Mouse (Mus musculus): ENCODE data around the gene Lsamp. TPM values are rescaled to one million over a fixed set of nuclear protein-coding genes. Genes with fewer than 3 reads are reported as not detected.

The Lsamp gene
- polyA plus RNA-seq, 1 experiment, result not detected

GRCm38 (mm10) chr16:40878301-40878700 is 894.1 kb downstream of the Lsamp start:
- H3K4me1 ChIP-seq, result no peaks in the 10 kb centered on the region
- TF ChIP-seq FLI1 (IDR thresholded peaks at IDR 0.05; ENCODE audit: low read length) (no peak), GATA1 (IDR thresholded peaks at IDR 0.05; ENCODE audit: borderline replicate concordance, low read length) (no peak)
- H3K4me3 ChIP-seq (replicated peaks), result no peak overlapping the region
- no peaks in the 10 kb centered on the region for H3K9me3 ChIP-seq
- no peaks in the 10 kb centered on the region for H3K36me3 ChIP-seq (replicated peaks; ENCODE audit: low read length)
- H3K27me3 ChIP-seq (replicated peaks), result no peaks in the 10 kb centered on the region

- no peak for TF ChIP-seq GATA1 (IDR thresholded peaks at IDR 0.05; ENCODE audit: borderline replicate concordance, low read length)
- TF ChIP-seq FLI1 (IDR thresholded peaks at IDR 0.05; ENCODE audit: low read length), result no peak
- Histone ChIP-seq H3K9me3 (no peaks in the 10 kb centered on the region), H3K4me3 (replicated peaks) (no peak overlapping the region), H3K4me1 (no peaks in the 10 kb centered on the region), H3K36me3 (replicated peaks; ENCODE audit: low read length) (no peaks in the 10 kb centered on the region), H3K27me3 (replicated peaks) (no peaks in the 10 kb centered on the region)
These were observed 897.8 kb downstream of the Lsamp start for GRCm38 (mm10) chr16:40881942-40882341.

GRCm38 (mm10) chr16:40891338-40891737 is 907.2 kb downstream of the Lsamp start:
- no peak overlapping the region for H3K4me3 ChIP-seq (replicated peaks)
- H3K27me3 ChIP-seq (replicated peaks), result no peaks in the 10 kb centered on the region
- H3K36me3 ChIP-seq (replicated peaks; ENCODE audit: low read length), result no peaks in the 10 kb centered on the region
- H3K9me3 ChIP-seq, result no peaks in the 10 kb centered on the region
- no peak for TF ChIP-seq FLI1 (IDR thresholded peaks at IDR 0.05; ENCODE audit: low read length)
- TF ChIP-seq GATA1 (IDR thresholded peaks at IDR 0.05; ENCODE audit: borderline replicate concordance, low read length), result no peak
- H3K4me1 ChIP-seq, result no peaks in the 10 kb centered on the region

- H3K36me3 ChIP-seq (replicated peaks; ENCODE audit: low read length), result no peaks in the 10 kb centered on the region
- H3K4me3 ChIP-seq (replicated peaks), result no peak overlapping the region
- no peaks in the 10 kb centered on the region for H3K27me3 ChIP-seq (replicated peaks)
- H3K4me1 ChIP-seq, result no peaks in the 10 kb centered on the region
- TF ChIP-seq FLI1 (IDR thresholded peaks at IDR 0.05; ENCODE audit: low read length), result no peak
- H3K9me3 ChIP-seq, result no peaks in the 10 kb centered on the region
These were observed 913.7 kb downstream of the Lsamp start for GRCm38 (mm10) chr16:40897768-40898327.

GRCm38 (mm10) chr16:40907892-40908291 is 923.7 kb downstream of the Lsamp start:
- H3K36me3 ChIP-seq (replicated peaks; ENCODE audit: low read length), result no peaks in the 10 kb centered on the region
- no peaks in the 10 kb centered on the region for H3K4me1 ChIP-seq
- no peaks in the 10 kb centered on the region for H3K9me3 ChIP-seq
- no peaks in the 10 kb centered on the region for H3K27me3 ChIP-seq (replicated peaks)
- no peak overlapping the region for H3K4me3 ChIP-seq (replicated peaks)
- TF ChIP-seq FLI1 (IDR thresholded peaks at IDR 0.05; ENCODE audit: low read length), result no peak
- TF ChIP-seq GATA1 (IDR thresholded peaks at IDR 0.05; ENCODE audit: borderline replicate concordance, low read length), result no peak

GRCm38 (mm10) chr16:40914141-40914540 is 930.0 kb downstream of the Lsamp start:
- Histone ChIP-seq H3K9me3 (no peaks in the 10 kb centered on the region), H3K27me3 (replicated peaks) (no peaks in the 10 kb centered on the region), H3K4me1 (no peaks in the 10 kb centered on the region), H3K36me3 (replicated peaks; ENCODE audit: low read length) (no peaks in the 10 kb centered on the region), H3K4me3 (replicated peaks) (no peak overlapping the region)
- TF ChIP-seq GATA1 (IDR thresholded peaks at IDR 0.05; ENCODE audit: borderline replicate concordance, low read length), result no peak
- no peak for TF ChIP-seq FLI1 (IDR thresholded peaks at IDR 0.05; ENCODE audit: low read length)

GRCm38 (mm10) chr16:40930596-40930995 is 946.4 kb downstream of the Lsamp start:
- TF ChIP-seq FLI1 (IDR thresholded peaks at IDR 0.05; ENCODE audit: low read length), result no peak
- TF ChIP-seq GATA1 (IDR thresholded peaks at IDR 0.05; ENCODE audit: borderline replicate concordance, low read length), result no peak
- Histone ChIP-seq H3K36me3 (replicated peaks; ENCODE audit: low read length) (no peaks in the 10 kb centered on the region), H3K4me1 (no peaks in the 10 kb centered on the region), H3K27me3 (replicated peaks) (no peaks in the 10 kb centered on the region), H3K4me3 (replicated peaks) (no peak overlapping the region), H3K9me3 (no peaks in the 10 kb centered on the region)

- no peaks in the 10 kb centered on the region for H3K36me3 ChIP-seq (replicated peaks; ENCODE audit: low read length)
- no peaks in the 10 kb centered on the region for H3K4me1 ChIP-seq
- TF ChIP-seq FLI1 (IDR thresholded peaks at IDR 0.05; ENCODE audit: low read length), result no peak
- no peak for TF ChIP-seq GATA1 (IDR thresholded peaks at IDR 0.05; ENCODE audit: borderline replicate concordance, low read length)
- no peak overlapping the region for H3K4me3 ChIP-seq (replicated peaks)
- no peaks in the 10 kb centered on the region for H3K9me3 ChIP-seq
- H3K27me3 ChIP-seq (replicated peaks), result no peaks in the 10 kb centered on the region
These were observed 958.1 kb downstream of the Lsamp start for GRCm38 (mm10) chr16:40942266-40942665.

- H3K4me1 ChIP-seq, result no peaks in the 10 kb centered on the region
- no peaks in the 10 kb centered on the region for H3K36me3 ChIP-seq (replicated peaks; ENCODE audit: low read length)
- no peak overlapping the region for H3K4me3 ChIP-seq (replicated peaks)
- TF ChIP-seq GATA1 (IDR thresholded peaks at IDR 0.05; ENCODE audit: borderline replicate concordance, low read length) (no peak), FLI1 (IDR thresholded peaks at IDR 0.05; ENCODE audit: low read length) (no peak)
- H3K9me3 ChIP-seq, result no peaks in the 10 kb centered on the region
- no peaks in the 10 kb centered on the region for H3K27me3 ChIP-seq (replicated peaks)
These were observed 961.7 kb downstream of the Lsamp start for GRCm38 (mm10) chr16:40945834-40946233.

GRCm38 (mm10) chr16:40948013-40948412 is 963.9 kb downstream of the Lsamp start:
- Histone ChIP-seq H3K9me3 (no peaks in the 10 kb centered on the region), H3K4me1 (no peaks in the 10 kb centered on the region), H3K36me3 (replicated peaks; ENCODE audit: low read length) (no peaks in the 10 kb centered on the region), H3K27me3 (replicated peaks) (no peaks in the 10 kb centered on the region), H3K4me3 (replicated peaks) (no peak overlapping the region)
- TF ChIP-seq FLI1 (IDR thresholded peaks at IDR 0.05; ENCODE audit: low read length), result no peak
- TF ChIP-seq GATA1 (IDR thresholded peaks at IDR 0.05; ENCODE audit: borderline replicate concordance, low read length), result no peak

- no peaks in the 10 kb centered on the region for H3K4me1 ChIP-seq
- no peak overlapping the region for H3K4me3 ChIP-seq (replicated peaks)
- no peaks in the 10 kb centered on the region for H3K27me3 ChIP-seq (replicated peaks)
- TF ChIP-seq GATA1 (IDR thresholded peaks at IDR 0.05; ENCODE audit: borderline replicate concordance, low read length) (no peak), FLI1 (IDR thresholded peaks at IDR 0.05; ENCODE audit: low read length) (no peak)
- H3K9me3 ChIP-seq, result no peaks in the 10 kb centered on the region
- no peaks in the 10 kb centered on the region for H3K36me3 ChIP-seq (replicated peaks; ENCODE audit: low read length)
These were observed 975.0 kb downstream of the Lsamp start for GRCm38 (mm10) chr16:40959211-40959610.
